Mouse (Mus musculus): ENCODE measurements at regions not wholly inside any gene's neighbourhood (a gene's known extent, or its start where the extent isn't known, plus 50 kb on each side); places are given as distances from the start of the nearest gene placed in this dataset.

DNA sequence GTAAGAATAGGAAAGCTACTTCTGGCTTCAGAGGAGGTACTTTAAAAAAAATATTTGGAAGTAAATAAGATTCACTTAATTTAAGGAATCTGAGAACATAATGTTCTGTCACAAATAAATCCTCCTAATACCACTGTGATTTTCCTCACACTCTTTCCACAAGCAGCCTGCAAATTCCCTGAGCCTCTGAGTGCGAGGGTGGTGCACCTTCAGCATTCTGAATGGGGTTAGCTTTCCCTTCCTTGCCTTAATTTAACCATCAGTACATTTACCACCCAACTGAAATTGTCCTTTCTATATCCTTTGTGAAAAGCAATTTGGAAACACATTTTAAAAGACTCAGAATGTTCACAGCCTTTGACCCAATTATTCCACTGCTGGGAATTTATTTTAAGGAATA, 691.7 kb downstream of the Utrn start:
- no peaks in the 10 kb centered on the region for H3K4me1 ChIP-seq (ENCODE audit: control insufficient read depth in 1 of 2, insufficient read depth in 2 of 2, low read length in 2 of 2)
- no peak overlapping the region for H3K27ac ChIP-seq (ENCODE audit: control insufficient read depth, low read depth, low read length)
- DNase-seq (ENCODE audit: low read depth, low spot score), result no peak
- no peak for TF ChIP-seq POLR2AphosphoS2 (IDR thresholded peaks at IDR 0.05; ENCODE audit: low read length)
- TF ChIP-seq BHLHE40 (IDR thresholded peaks at IDR 0.05; ENCODE audit: borderline replicate concordance, low read depth, low read length), result no peak
- TF ChIP-seq NRF1 (IDR thresholded peaks at IDR 0.05; ENCODE audit: insufficient read depth, low read depth, low read length, poor library complexity, severe bottlenecking), result no peak
- TF ChIP-seq KAT2A (conservative IDR thresholded peaks at IDR 0.05; ENCODE audit: low read depth, low read length), result no peak
- TF ChIP-seq SIN3A (IDR thresholded peaks at IDR 0.05; ENCODE audit: low read length), result no peak
- TF ChIP-seq CHD2 (IDR thresholded peaks at IDR 0.05; ENCODE audit: low read length), result no peak
- TF ChIP-seq UBTF (IDR thresholded peaks at IDR 0.05; ENCODE audit: borderline replicate concordance, insufficient read depth, low read depth, low read length), result no peak
- no peak for TF ChIP-seq ZNF384 (IDR thresholded peaks at IDR 0.05; ENCODE audit: low read depth, low read length)
- no peak for TF ChIP-seq MEF2A (IDR thresholded peaks at IDR 0.05; ENCODE audit: extremely low read depth, insufficient replicate concordance, low read depth, low read length, poor library complexity, severe bottlenecking)
- TF ChIP-seq MYC (IDR thresholded peaks at IDR 0.05; ENCODE audit: low read depth, low read length), result no peak
- no peak for TF ChIP-seq ZKSCAN1 (IDR thresholded peaks at IDR 0.05; ENCODE audit: low read depth, low read length)
- TF ChIP-seq CHD1 (IDR thresholded peaks at IDR 0.05; ENCODE audit: low read depth, low read length), result no peak
- TF ChIP-seq MYB (IDR thresholded peaks at IDR 0.05; ENCODE audit: low read depth, low read length), result no peak
- TF ChIP-seq E2F4 (IDR thresholded peaks at IDR 0.05; ENCODE audit: borderline replicate concordance, low read depth, low read length), result no peak
- no peak for TF ChIP-seq TCF12 (IDR thresholded peaks at IDR 0.05; ENCODE audit: low read depth, low read length)
- no peak for TF ChIP-seq POLR2AphosphoS5 (IDR thresholded peaks at IDR 0.05; ENCODE audit: borderline replicate concordance, low read depth, low read length)
- no peak for TF ChIP-seq GABPA (IDR thresholded peaks at IDR 0.05; ENCODE audit: low read depth, low read length)
- TF ChIP-seq JUND (IDR thresholded peaks at IDR 0.05; ENCODE audit: low read depth, low read length), result no peak
- no peak for TF ChIP-seq ZC3H11A (IDR thresholded peaks at IDR 0.05; ENCODE audit: low read depth, low read length)
- no peaks in the 10 kb centered on the region for H3K9me3 ChIP-seq (replicated peaks; ENCODE audit: insufficient read depth, low read length)
- H3K79me2 ChIP-seq (ENCODE audit: control insufficient read depth, insufficient read depth, low read length, poor library complexity), result no peaks in the 10 kb centered on the region
- no peaks in the 10 kb centered on the region for H3K36me3 ChIP-seq (ENCODE audit: control insufficient read depth in 1 of 2, insufficient read depth in 2 of 2, low read length in 2 of 2)
- H3K9ac ChIP-seq (ENCODE audit: control insufficient read depth, low read depth, low read length, poor library complexity, severe bottlenecking), result no peak overlapping the region
- H3K4me3 ChIP-seq (ENCODE audit: control insufficient read depth in 1 of 2, insufficient read depth in 1 of 2, low read depth in 2 of 2, low read length in 2 of 2), result no peak overlapping the region
- no peaks in the 10 kb centered on the region for H3K27me3 ChIP-seq (ENCODE audit: control insufficient read depth in 1 of 2, insufficient read depth in 2 of 2, low read length in 2 of 2)

DNA sequence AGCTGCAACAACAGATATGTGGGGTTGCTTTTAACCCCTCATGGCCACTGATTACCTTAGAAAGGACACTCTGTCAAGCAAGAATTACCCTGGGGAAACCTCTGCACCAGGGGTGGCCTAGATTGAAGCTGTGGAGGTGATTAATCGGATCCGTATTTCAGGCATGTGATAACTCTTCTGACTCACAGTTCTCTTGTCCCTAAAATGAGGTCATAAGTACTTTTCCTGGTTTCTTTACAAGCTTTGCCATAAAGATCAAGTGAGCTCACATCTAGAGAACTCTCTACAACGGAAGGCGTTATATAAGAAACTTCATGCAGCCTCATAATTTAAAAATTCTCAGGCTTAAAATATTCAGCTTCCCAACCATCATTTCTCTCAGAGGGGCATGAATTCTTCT, 688.2 kb downstream of the Utrn start:
- H3K79me2 ChIP-seq (ENCODE audit: control insufficient read depth, insufficient read depth, low read length, poor library complexity), result no peaks in the 10 kb centered on the region
- H3K9ac ChIP-seq (ENCODE audit: control insufficient read depth, low read depth, low read length, poor library complexity, severe bottlenecking), result no peak overlapping the region
- H3K4me1 ChIP-seq (ENCODE audit: control insufficient read depth in 1 of 2, insufficient read depth in 2 of 2, low read length in 2 of 2), result no peaks in the 10 kb centered on the region
- H3K27ac ChIP-seq (ENCODE audit: control insufficient read depth, low read depth, low read length), result no peak overlapping the region
- no peak for DNase-seq (ENCODE audit: low read depth, low spot score)
- H3K4me3 ChIP-seq (ENCODE audit: control insufficient read depth in 1 of 2, insufficient read depth in 1 of 2, low read depth in 2 of 2, low read length in 2 of 2), result no peak overlapping the region
- TF ChIP-seq ZMIZ1 (IDR thresholded peaks at IDR 0.05; ENCODE audit: low read depth, low read length), result no peak
- no peak for TF ChIP-seq MYB (IDR thresholded peaks at IDR 0.05; ENCODE audit: low read depth, low read length)
- no peak for TF ChIP-seq CHD2 (IDR thresholded peaks at IDR 0.05; ENCODE audit: low read length)
- TF ChIP-seq CTCF (IDR thresholded peaks at IDR 0.05 in 2 of 3, conservative IDR thresholded peaks at IDR 0.05 in 1 of 3; ENCODE audit: control insufficient read depth in 1 of 3, insufficient read depth in 1 of 3, low read depth in 2 of 3, low read length in 3 of 3, poor library complexity in 1 of 3, severe bottlenecking in 1 of 3), result no peak
- no peak for TF ChIP-seq SMC3 (IDR thresholded peaks at IDR 0.05; ENCODE audit: low read depth, low read length)
- no peak for TF ChIP-seq POLR2A (IDR thresholded peaks at IDR 0.05; ENCODE audit: control insufficient read depth in 1 of 2, insufficient read depth in 1 of 2, low read depth in 1 of 2, low read length in 2 of 2, poor library complexity in 1 of 2)
- no peak for TF ChIP-seq CHD1 (IDR thresholded peaks at IDR 0.05; ENCODE audit: low read depth, low read length)
- no peak for TF ChIP-seq MYC (IDR thresholded peaks at IDR 0.05; ENCODE audit: low read depth, low read length)
- TF ChIP-seq MAX (IDR thresholded peaks at IDR 0.05; ENCODE audit: low read length), result no peak
- TF ChIP-seq GATA1 (IDR thresholded peaks at IDR 0.05; ENCODE audit: low read depth, low read length), result no peak
- TF ChIP-seq RCOR1 (IDR thresholded peaks at IDR 0.05; ENCODE audit: low read depth, low read length), result no peak
- no peak for TF ChIP-seq JUND (IDR thresholded peaks at IDR 0.05; ENCODE audit: low read depth, low read length)
- TF ChIP-seq POLR2AphosphoS2 (IDR thresholded peaks at IDR 0.05; ENCODE audit: low read length), result no peak
- no peak for TF ChIP-seq RAD21 (IDR thresholded peaks at IDR 0.05; ENCODE audit: low read depth, low read length)
- no peak for TF ChIP-seq NRF1 (IDR thresholded peaks at IDR 0.05; ENCODE audit: insufficient read depth, low read depth, low read length, poor library complexity, severe bottlenecking)
- no peak for TF ChIP-seq ZKSCAN1 (IDR thresholded peaks at IDR 0.05; ENCODE audit: low read depth, low read length)
- no peak for TF ChIP-seq TAL1 (IDR thresholded peaks at IDR 0.05; ENCODE audit: low read length)
- no peak for TF ChIP-seq USF1 (IDR thresholded peaks at IDR 0.05; ENCODE audit: low read depth, low read length)
- H3K9me3 ChIP-seq (replicated peaks; ENCODE audit: insufficient read depth, low read length), result no peaks in the 10 kb centered on the region
- H3K36me3 ChIP-seq (ENCODE audit: control insufficient read depth in 1 of 2, insufficient read depth in 2 of 2, low read length in 2 of 2), result no peaks in the 10 kb centered on the region
- no peaks in the 10 kb centered on the region for H3K27me3 ChIP-seq (ENCODE audit: control insufficient read depth in 1 of 2, insufficient read depth in 2 of 2, low read length in 2 of 2)

All from MEL (cell line).